In the genomic region with DNA sequence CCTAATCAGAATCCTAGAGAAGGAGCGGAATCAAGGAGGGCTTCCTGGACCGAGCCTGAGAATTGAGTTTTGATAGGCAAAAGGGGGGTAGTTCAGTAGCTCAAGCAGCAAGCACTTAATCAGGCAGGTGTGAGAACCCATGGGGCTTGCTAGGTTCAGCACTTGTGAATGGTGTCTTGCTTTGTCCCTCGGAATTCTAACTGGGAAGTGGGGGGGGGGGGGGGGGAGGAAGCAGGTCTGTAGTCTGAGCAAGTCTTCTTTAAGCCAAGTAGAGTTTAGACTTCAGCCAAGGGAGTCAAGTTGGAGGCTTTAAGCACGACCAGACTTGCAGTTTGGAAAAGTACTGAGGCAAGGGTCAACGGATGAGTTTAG, we compare ENCODE assay signal across 9 mouse cellular contexts.
A peak's percentile ranks its signal among the peaks of the same experiment; 100 is the strongest.
DNase-seq lines count a peak whose midpoint lies in the region; ATAC-seq lines count a peak whose summit lies in the region.
"Had no signal": no experiment of that assay in that cellular context is flagged by ENCODE, and none has a peak within 500 bp of the region (broad histone marks: within the 10 kb centered on the region; RNA-seq: fewer than 3 reads in every experiment).

No protein-coding gene starts in this region.

- 35% methylated on average over 5 of the region's 5 CpGs for WGBS in heart, embryonic 13.5 days
- 26% methylated on average over 5 of the region's 5 CpGs for WGBS in embryonic facial prominence, embryonic 10.5 days
- WGBS in hindbrain, embryonic 12.5 days, result 27% methylated on average over 5 of the region's 5 CpGs
- WGBS in midbrain, embryonic 12.5 days, result 12% methylated on average over 5 of the region's 5 CpGs

- no peak for ATAC-seq in heart, embryonic 13.5 days (ENCODE audit: extremely low read depth, insufficient number of reproducible peaks, low FRiP score, low TSS enrichment)
- ATAC-seq in hindbrain, embryonic 12.5 days (ENCODE audit: low FRiP score), result peak; percentile 20; the same call in 1 of the 2 replicates
- ATAC-seq in midbrain, embryonic 12.5 days (ENCODE audit: low FRiP score, low read depth), result no peak

- H3K9me3 ChIP-seq in heart, embryonic 13.5 days, result no peaks in the 10 kb centered on the region
- H3K9me3 ChIP-seq in embryonic facial prominence, embryonic 10.5 days, result peaks cover 3% of the 10 kb centered on the region; the same call in 1 of the 2 replicates
- no peaks in the 10 kb centered on the region for H3K9me3 ChIP-seq in hindbrain, embryonic 12.5 days (replicated peaks)
- no peaks in the 10 kb centered on the region for H3K9me3 ChIP-seq in midbrain, embryonic 12.5 days

- DNase-seq in heart, adult 8-10 months (ENCODE audit: low spot score), result no peak
- DNase-seq in embryonic facial prominence, embryonic 10.5 days (ENCODE audit: low spot score), result no peak
- DNase-seq in adipocyte (ENCODE audit: low spot score), result no peak
- no peak for DNase-seq in adrenal gland, adult (ENCODE audit: inconsistent age in 2 of 2, low spot score in 1 of 2)
- DNase-seq in layer of hippocampus, adult 11-12 months (ENCODE audit: low spot score), result no peak

- no peak overlapping the region for H3K27ac ChIP-seq in heart, embryonic 13.5 days (replicated peaks)
- H3K27ac ChIP-seq in embryonic facial prominence, embryonic 10.5 days (replicated peaks), result peak overlapping the region; percentile 73
- H3K27ac ChIP-seq in hindbrain, embryonic 12.5 days, result peak overlapping the region; percentile 87
- peak overlapping the region; percentile 21; the same call in 1 of the 2 replicates for H3K27ac ChIP-seq in midbrain, embryonic 12.5 days (replicated peaks)

- no peaks in the 10 kb centered on the region for H3K27me3 ChIP-seq in heart, embryonic 13.5 days (replicated peaks)
- H3K27me3 ChIP-seq in embryonic facial prominence, embryonic 10.5 days (replicated peaks; ENCODE audit: low read depth, poor library complexity, severe bottlenecking), result no peaks in the 10 kb centered on the region
- no peaks in the 10 kb centered on the region for H3K27me3 ChIP-seq in hindbrain, embryonic 12.5 days
- H3K27me3 ChIP-seq in midbrain, embryonic 12.5 days, result no peaks in the 10 kb centered on the region
- H3K27me3 ChIP-seq: CH12.LX had no signal

- peaks cover 5% of the 10 kb centered on the region for H3K4me1 ChIP-seq in heart, embryonic 13.5 days
- H3K4me1 ChIP-seq in embryonic facial prominence, embryonic 10.5 days, result peaks cover 49% of the 10 kb centered on the region
- H3K4me1 ChIP-seq in hindbrain, embryonic 12.5 days, result peaks cover 18% of the 10 kb centered on the region
- H3K4me1 ChIP-seq in midbrain, embryonic 12.5 days, result peaks cover 15% of the 10 kb centered on the region

- peak overlapping the region; percentile 32; the same call in 1 of the 2 replicates for H3K4me3 ChIP-seq in heart, embryonic 13.5 days
- peak overlapping the region; percentile 44 for H3K4me3 ChIP-seq in embryonic facial prominence, embryonic 10.5 days
- H3K4me3 ChIP-seq in hindbrain, embryonic 12.5 days, result peak overlapping the region; percentile 24
- H3K4me3 ChIP-seq in midbrain, embryonic 12.5 days, result peak overlapping the region; percentile 27

- no peak overlapping the region for H3K9ac ChIP-seq in heart, embryonic 13.5 days
- no peak overlapping the region for H3K9ac ChIP-seq in hindbrain, embryonic 12.5 days
- H3K9ac ChIP-seq in midbrain, embryonic 12.5 days (replicated peaks), result no peak overlapping the region

- H3K36me3 ChIP-seq in heart, embryonic 13.5 days, result no peaks in the 10 kb centered on the region
- no peaks in the 10 kb centered on the region for H3K36me3 ChIP-seq in embryonic facial prominence, embryonic 10.5 days (replicated peaks)
- H3K36me3 ChIP-seq in hindbrain, embryonic 12.5 days, result no peaks in the 10 kb centered on the region
- H3K36me3 ChIP-seq in midbrain, embryonic 12.5 days, result no peaks in the 10 kb centered on the region

- H3K4me2 ChIP-seq in heart, embryonic 13.5 days, result peak overlapping the region; percentile 53
- peak overlapping the region; percentile 52 for H3K4me2 ChIP-seq in hindbrain, embryonic 12.5 days (replicated peaks)
- peak overlapping the region; percentile 44 for H3K4me2 ChIP-seq in midbrain, embryonic 12.5 days (replicated peaks)
